Mouse (Mus musculus) intestine, embryonic 16.5 days (tissue): ENCODE measurements at regions not wholly inside any gene's neighbourhood (a gene's known extent, or its start where the extent isn't known, plus 50 kb on each side); places are given as distances from the start of the nearest gene placed in this dataset.

Experiments used
- ATAC-seq: fragments of 200-750 bp; cut with Nextera tagmentation; 2 replicates; pipeline ENCODE4 v1.8.0; 2017; ENCODE audit warnings: moderate TSS enrichment, moderate library complexity
- H3K27ac ChIP-seq: fragments of 300-500 bp; sonication (generic); 2 replicates; pipeline ENCODE4 v1.5.1; 2014; ENCODE audit warnings: mild to moderate bottlenecking, low read length
- H3K27me3 ChIP-seq: fragments of 300-500 bp; sonication (generic); replicated peaks from 2 replicates; pipeline ENCODE4 v1.6.1; 2014; ENCODE audit warnings: low read length, control low read depth, mixed read lengths; ENCODE audit not compliant: control insufficient read depth, insufficient read depth
- H3K36me3 ChIP-seq: fragments of 300-500 bp; sonication (generic); 2 replicates; pipeline ENCODE4 v1.6.1; 2014; ENCODE audit warnings: low read length, control low read depth; ENCODE audit not compliant: control insufficient read depth, insufficient read depth
- H3K4me1 ChIP-seq: fragments of 300-500 bp; sonication (generic); 2 replicates; pipeline ENCODE4 v1.6.1; 2014; ENCODE audit warnings: low read length, control low read depth, mixed read lengths; ENCODE audit not compliant: control insufficient read depth, insufficient read depth
- H3K4me2 ChIP-seq: fragments of 300-500 bp; sonication (generic); 2 replicates; pipeline ENCODE4 v1.6.1; 2014; ENCODE audit warnings: low read depth, low read length, control low read depth
- H3K4me3 ChIP-seq: fragments of 300-500 bp; sonication (generic); 2 replicates; pipeline ENCODE4 v1.5.1; 2014; ENCODE audit warnings: mild to moderate bottlenecking, low read length
- H3K9ac ChIP-seq: fragments of 300-500 bp; sonication (generic); 2 replicates; pipeline ENCODE4 v1.6.1; 2014; ENCODE audit warnings: low read depth, low read length
- H3K9me3 ChIP-seq: fragments of 300-500 bp; sonication (generic); 2 replicates; pipeline ENCODE4 v1.6.1; 2016; ENCODE audit warnings: low read length, control low read depth; ENCODE audit not compliant: control insufficient read depth
- WGBS: fragments of 180-500 bp; shearing (Covaris S2); extraction: QIAGEN DNeasy Blood & Tissue Kit; methylation state at CpG from one replicate; pipeline ENCODE4 v1.1.7; 2014; 5-methylcytosine and 5-hydroxymethylcytosine counted together

DNA sequence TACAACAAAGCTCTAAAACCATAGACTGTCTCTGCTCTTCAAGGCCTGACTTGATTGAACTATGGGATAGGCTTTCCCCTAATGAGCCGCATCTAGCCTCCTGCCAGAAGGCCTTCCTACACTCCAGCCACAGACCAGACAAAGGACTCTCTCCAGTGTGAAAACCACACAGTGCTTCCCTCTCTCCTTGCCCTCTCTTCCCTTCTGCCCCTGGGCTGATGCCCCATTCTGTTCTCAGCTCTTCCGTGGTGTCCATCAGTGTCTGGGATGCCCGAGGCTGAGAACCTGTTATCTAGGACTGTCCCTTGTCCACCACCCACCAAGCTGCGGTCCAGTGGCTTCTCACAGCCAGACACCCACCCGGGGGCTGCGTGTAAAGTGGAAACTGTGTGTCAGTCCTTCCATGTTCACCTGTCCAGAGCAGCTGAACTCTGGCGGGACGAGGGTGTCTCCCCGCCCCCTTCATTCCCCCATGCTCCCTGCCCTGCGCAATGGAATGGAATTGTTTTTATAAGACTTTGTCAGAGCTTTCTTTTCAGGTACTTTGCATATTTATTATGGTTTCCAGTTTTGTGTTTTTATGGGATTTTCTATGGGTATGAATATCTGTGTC, 856.4 kb downstream of the Stpg2 start:
- no peak overlapping the region for H3K9ac ChIP-seq
- H3K27ac ChIP-seq = no peak overlapping the region
- H3K4me3 ChIP-seq = no peak overlapping the region
- ATAC-seq = no peak
- H3K4me1 ChIP-seq = no peaks in the 10 kb centered on the region
- H3K9me3 ChIP-seq = no peaks in the 10 kb centered on the region
- no peak overlapping the region for H3K4me2 ChIP-seq
- H3K27me3 ChIP-seq = no peaks in the 10 kb centered on the region
- H3K36me3 ChIP-seq = no peaks in the 10 kb centered on the region
- 90% methylated on average over 10 of the region's 10 CpGs for WGBS

DNA sequence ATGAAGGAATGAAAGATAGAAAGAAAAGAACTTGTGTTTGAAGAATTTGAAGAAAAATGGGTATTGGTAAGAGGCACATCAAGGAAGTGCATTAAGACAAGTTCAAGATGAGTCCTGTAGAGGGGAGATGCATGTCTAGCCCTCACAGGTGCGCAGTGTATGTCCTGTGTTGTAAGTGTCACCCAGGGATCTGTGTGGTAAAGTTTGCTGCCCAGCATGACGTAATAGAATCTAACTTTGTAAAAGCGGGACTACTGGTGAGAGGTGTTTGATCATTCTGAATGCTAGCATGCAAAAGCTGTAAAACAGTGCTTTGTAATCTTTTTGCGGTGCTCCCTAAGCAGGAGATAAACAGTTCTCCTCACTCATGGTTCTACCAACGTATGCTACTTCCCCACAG, 857.4 kb downstream of the Stpg2 start:
- Histone ChIP-seq H3K9ac (no peak overlapping the region), H3K36me3 (no peaks in the 10 kb centered on the region), H3K4me3 (no peak overlapping the region), H3K9me3 (no peaks in the 10 kb centered on the region), H3K27ac (no peak overlapping the region), H3K4me1 (no peaks in the 10 kb centered on the region), H3K27me3 (no peaks in the 10 kb centered on the region), H3K4me2 (no peak overlapping the region)
- no peak for ATAC-seq
- 81% methylated on average over 5 of the region's 5 CpGs for WGBS

DNA sequence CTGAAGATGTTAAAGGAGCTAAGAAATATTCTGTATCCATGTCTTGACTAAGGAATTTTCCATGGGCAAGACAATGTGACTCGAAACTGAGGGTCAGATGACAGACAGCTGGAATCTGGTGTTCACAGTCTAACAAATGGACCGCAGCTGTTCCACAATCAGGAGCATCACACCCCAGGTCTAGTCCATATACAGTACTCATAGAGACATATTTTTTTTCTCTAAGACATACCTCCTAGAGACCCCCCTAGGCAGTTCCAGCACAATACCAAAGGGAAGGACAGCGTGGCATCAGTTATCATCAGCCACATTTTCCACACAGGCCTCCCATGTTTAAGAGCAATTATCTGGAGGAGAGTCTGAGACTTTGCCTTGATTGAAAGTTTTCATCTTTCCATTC, 878.8 kb downstream of the Stpg2 start:
- no peak overlapping the region for H3K4me3 ChIP-seq
- WGBS = 82% methylated on average over 3 of the region's 3 CpGs
- no peak for ATAC-seq

DNA sequence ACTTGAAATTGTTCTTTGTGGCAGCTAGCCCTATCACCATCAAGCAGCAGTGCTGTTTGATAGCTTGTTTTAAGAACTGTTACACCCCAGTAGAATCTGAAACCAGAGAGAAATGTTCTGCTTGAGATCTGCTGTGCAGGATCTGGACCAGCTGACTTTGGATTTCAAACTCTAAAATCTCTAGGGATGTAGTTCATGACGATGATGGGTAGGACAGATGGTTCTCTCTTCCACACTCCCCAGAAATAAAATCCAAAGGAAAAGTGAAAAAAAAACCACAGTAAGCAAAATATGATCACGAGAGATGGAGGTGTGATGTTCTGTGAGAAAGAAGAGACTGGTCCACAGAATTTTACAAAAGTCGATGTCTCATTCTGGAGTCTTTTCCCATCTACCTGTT, 879.9 kb downstream of the Stpg2 start:
- H3K4me2 ChIP-seq = no peak overlapping the region
- no peaks in the 10 kb centered on the region for H3K27me3 ChIP-seq
- H3K4me1 ChIP-seq = no peaks in the 10 kb centered on the region
- WGBS = 84% methylated on average over 3 of the region's 3 CpGs
- no peaks in the 10 kb centered on the region for H3K36me3 ChIP-seq
- no peak for ATAC-seq
- H3K4me3 ChIP-seq = no peak overlapping the region
- no peak overlapping the region for H3K27ac ChIP-seq
- H3K9me3 ChIP-seq = no peaks in the 10 kb centered on the region
- no peak overlapping the region for H3K9ac ChIP-seq

More for the DNA sequence above, 878.8 kb downstream of the Stpg2 start:
- H3K9ac ChIP-seq = no peak overlapping the region
- H3K4me1 ChIP-seq = no peaks in the 10 kb centered on the region
- no peak overlapping the region for H3K4me2 ChIP-seq
- no peaks in the 10 kb centered on the region for H3K36me3 ChIP-seq
- no peaks in the 10 kb centered on the region for H3K9me3 ChIP-seq
- no peak overlapping the region for H3K27ac ChIP-seq
- H3K27me3 ChIP-seq = no peaks in the 10 kb centered on the region

DNA sequence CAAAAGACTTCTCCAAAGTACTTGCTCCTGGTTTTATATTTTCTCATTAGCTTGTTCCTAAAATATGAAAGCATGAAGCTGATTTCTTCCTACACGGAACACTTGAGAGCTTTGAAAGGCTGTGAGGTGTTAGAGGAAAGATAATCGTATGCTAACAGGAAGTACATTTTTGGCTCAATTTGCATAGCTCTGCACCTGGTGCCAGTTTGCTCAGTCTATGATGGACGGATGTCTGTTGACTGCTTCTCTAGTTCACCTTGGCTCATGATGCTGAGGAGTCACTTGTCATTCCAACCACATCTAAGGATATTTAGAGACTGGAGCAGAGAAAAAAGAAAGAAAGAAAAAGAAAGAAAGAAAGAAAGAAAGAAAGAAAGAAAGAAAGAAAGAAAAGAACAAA, 882.5 kb downstream of the Stpg2 start:
- ATAC-seq = no peak
- Histone ChIP-seq H3K4me3 (no peak overlapping the region), H3K9me3 (no peaks in the 10 kb centered on the region), H3K9ac (no peak overlapping the region), H3K4me2 (no peak overlapping the region), H3K4me1 (no peaks in the 10 kb centered on the region), H3K36me3 (no peaks in the 10 kb centered on the region), H3K27me3 (no peaks in the 10 kb centered on the region), H3K27ac (no peak overlapping the region)
- WGBS = 80% methylated on average over 3 of the region's 3 CpGs

DNA sequence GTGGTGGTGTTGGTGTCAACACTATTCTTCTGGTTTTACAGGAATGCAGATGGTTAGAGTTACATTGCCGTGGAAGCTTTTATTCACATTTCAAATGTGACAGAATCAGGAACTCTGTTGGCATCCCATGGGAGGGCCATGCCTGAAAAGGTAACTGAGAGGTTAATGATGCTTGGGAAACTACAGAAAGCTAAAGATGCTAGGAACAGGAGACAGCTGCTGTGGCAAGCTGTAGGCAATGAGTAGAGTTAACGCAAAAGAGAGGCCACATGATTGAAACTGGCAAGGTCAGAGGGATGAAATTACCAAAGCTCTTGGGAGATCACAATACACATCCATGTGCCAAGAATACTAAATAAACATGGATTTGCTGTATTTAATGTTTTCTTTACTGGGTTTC, 886.4 kb downstream of the Stpg2 start:
- Histone ChIP-seq H3K36me3 (no peaks in the 10 kb centered on the region), H3K4me2 (no peak overlapping the region), H3K27ac (no peak overlapping the region), H3K4me3 (no peak overlapping the region), H3K27me3 (no peaks in the 10 kb centered on the region), H3K4me1 (no peaks in the 10 kb centered on the region), H3K9ac (no peak overlapping the region), H3K9me3 (no peaks in the 10 kb centered on the region)
- WGBS = 86% methylated on average over 2 of the region's 2 CpGs
- no peak for ATAC-seq

DNA sequence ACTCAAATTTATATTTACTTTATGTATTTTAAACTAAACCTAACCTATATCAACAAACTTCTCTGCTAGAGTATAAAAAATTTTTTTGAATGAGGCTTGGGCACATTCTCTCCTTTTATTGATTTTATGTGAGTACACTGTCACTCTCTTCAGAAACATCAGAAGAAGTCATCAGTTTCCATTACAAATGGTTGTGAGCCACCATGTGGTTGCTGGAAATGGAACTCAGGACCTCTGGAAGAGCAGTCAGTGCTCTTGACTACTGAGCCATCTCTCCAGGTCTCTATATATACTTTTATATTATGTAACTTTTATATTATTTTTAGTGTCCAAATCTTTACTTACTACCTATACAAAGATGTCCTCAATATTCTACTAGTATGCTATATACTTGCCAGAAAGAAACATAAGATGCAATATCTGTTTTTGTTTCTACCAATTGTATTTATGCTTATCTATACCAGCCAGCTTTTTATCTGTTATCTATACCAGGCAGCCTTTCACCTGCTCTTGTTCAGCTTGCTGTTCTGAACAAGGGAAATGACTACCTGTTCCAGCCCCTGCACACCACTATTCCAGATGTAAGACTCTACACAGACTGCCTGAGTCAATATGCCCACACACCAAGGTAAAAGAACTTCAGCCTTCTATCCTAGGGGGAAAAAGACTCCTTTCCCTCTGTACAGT, 891.5 kb downstream of the Stpg2 start:
- H3K4me1 ChIP-seq = no peaks in the 10 kb centered on the region
- H3K9me3 ChIP-seq = no peaks in the 10 kb centered on the region
- H3K4me3 ChIP-seq = no peak overlapping the region
- no peak overlapping the region for H3K9ac ChIP-seq
- H3K36me3 ChIP-seq = no peaks in the 10 kb centered on the region
- H3K27me3 ChIP-seq = no peaks in the 10 kb centered on the region
- H3K4me2 ChIP-seq = no peak overlapping the region
- H3K27ac ChIP-seq = no peak overlapping the region
- ATAC-seq = no peak

DNA sequence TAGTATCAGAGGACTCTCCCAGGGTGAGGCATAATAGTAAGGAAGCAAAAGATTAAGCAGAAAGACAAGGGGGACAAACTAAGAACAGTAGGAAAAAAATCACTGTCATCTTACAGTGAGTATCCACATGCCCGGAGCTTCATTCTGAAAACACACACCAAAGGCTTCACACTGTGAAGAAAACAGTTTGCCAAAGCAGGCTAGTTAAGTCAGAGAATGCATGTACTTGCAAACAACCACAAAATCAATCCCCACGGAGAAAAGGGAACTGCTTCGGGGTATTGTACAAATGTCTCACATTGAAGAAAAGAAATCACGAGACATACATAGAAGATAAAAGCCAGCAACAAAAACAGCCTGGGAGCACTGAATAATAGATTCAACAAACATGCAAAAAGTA, 903.9 kb downstream of the Stpg2 start:
- no peaks in the 10 kb centered on the region for H3K4me1 ChIP-seq
- WGBS = 75% methylated on average over 4 of the region's 4 CpGs
- no peak overlapping the region for H3K9ac ChIP-seq
- no peak overlapping the region for H3K4me2 ChIP-seq
- H3K36me3 ChIP-seq = no peaks in the 10 kb centered on the region
- no peak overlapping the region for H3K4me3 ChIP-seq
- no peaks in the 10 kb centered on the region for H3K9me3 ChIP-seq
- H3K27me3 ChIP-seq = no peaks in the 10 kb centered on the region
- no peak overlapping the region for H3K27ac ChIP-seq
- no peak for ATAC-seq

DNA sequence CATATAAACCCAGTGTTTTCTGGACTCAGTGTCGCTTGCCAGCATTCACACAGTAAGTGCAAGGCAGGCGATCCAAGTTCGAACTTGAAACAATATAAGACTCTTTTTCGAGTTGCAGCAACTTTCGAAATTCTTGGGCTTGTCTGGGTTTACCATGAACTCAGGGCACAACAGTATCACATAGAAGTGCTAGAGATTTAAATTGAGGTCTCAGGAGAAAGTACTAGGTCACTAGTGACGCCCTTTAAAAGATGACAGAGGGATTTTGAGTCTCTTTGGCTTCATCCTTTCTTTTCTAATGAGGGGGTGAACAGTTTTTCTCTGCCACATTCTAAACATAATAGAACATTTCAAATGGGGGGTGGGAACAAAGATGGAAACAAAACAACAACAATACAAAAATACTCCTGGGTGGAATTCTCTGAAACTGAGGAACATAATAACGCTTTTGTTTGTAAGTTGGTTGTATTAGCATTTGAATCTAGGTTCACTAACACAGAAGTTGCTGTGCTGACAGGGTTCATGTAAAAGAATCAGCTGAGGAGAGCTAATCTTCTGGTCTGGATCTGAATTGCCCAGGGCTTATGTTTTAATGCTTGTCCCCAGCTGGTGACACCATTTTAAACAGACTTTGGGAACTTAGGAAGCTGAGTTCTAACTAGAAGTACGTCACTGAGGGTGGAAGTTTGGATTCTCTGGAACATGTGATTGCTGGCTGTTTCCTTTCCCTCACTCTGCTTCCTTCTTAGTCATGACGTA, 906.1 kb downstream of the Stpg2 start:
- Histone ChIP-seq H3K9me3 (no peaks in the 10 kb centered on the region), H3K4me2 (no peak overlapping the region), H3K4me1 (no peaks in the 10 kb centered on the region), H3K27me3 (no peaks in the 10 kb centered on the region), H3K36me3 (no peaks in the 10 kb centered on the region), H3K4me3 (no peak overlapping the region), H3K27ac (no peak overlapping the region), H3K9ac (no peak overlapping the region)
- WGBS = 81% methylated on average over 9 of the region's 9 CpGs
- ATAC-seq = no peak
